Mouse (Mus musculus): ENCODE data around the gene Svopl. TPM values are rescaled to one million over a fixed set of nuclear protein-coding genes. Genes with fewer than 3 reads are reported as not detected.

The Svopl gene
- polyA plus RNA-seq (2014; fragmentation: Nextera tagmentation; extraction: Ambion mirVana) = 0.52 and 1.4 TPM in 2 replicates

DNA sequence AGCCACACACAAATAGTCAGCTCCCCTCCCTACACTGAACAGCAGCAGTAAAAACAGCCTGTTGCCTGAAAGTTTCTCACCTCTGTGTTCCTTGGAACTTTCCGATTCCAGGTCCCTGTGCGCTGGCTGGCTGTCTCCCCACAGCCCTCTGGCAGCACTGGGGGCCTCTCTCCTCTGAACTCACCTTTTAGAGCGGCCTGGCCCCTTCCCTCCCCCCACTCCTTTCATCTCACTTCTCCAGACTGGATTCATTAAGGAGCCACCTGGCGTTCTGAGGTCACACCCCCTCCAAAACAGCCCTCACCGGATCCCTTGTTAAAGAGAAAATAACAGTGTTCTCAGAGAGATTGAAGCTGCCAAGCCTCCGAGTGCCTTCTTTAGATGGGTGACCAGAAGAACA, at the start of gene Svopl:
Gene Svopl (minus strand): TSS at position 159 of the 400 bp plus-strand sequence.
- Histone ChIP-seq H3K4me1 (ENCODE audit: control insufficient read depth, insufficient read depth, low read length) (no peaks in the 10 kb centered on the region), H3K27me3 (ENCODE audit: control insufficient read depth, insufficient read depth, low read length) (no peaks in the 10 kb centered on the region), H3K4me2 (no peak within 1 kb of the TSS), H3K9ac (ENCODE audit: low read length) (no peak within 1 kb of the TSS), H3K9me3 (ENCODE audit: control insufficient read depth, low read length) (no peaks in the 10 kb centered on the region), H3K36me3 (ENCODE audit: control insufficient read depth, insufficient read depth, low read length) (no peaks in the 10 kb centered on the region), H3K27ac (ENCODE audit: low read depth, low read length) (no peak within 1 kb of the TSS), H3K4me3 (ENCODE audit: low read depth, low read length) (no peak within 1 kb of the TSS)
- ATAC-seq (ENCODE audit: low FRiP score) (no peak), DNase-seq (ENCODE audit: low spot score, missing footprints) (no peak)
- WGBS = 32% methylated on average over 6 of the region's 6 CpGs

DNA sequence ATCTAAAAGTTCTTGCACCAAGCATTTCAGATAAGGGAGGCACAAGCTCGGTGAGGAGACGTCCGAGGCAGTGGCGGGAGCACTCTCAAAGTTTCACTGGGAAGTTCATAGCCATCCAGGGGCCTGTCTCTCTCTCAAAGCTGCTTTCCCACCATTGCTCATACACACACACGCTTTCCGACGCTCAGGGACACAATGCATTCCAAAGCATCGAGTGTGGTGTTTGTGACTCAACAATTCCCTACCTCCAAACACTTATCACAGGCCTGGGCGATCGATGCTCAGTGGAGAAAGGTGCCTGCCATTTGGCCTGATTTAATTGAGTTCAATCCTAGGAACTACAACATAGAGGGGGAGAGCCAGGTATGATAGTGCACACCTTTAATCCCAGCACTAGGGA, 47.9 kb upstream of the Svopl start:
- DNase-seq (ENCODE audit: low spot score, missing footprints) (no peak), ATAC-seq (ENCODE audit: low FRiP score) (no peak)
- Histone ChIP-seq H3K4me1 (ENCODE audit: control insufficient read depth, insufficient read depth, low read length) (no peaks in the 10 kb centered on the region), H3K27me3 (ENCODE audit: control insufficient read depth, insufficient read depth, low read length) (no peaks in the 10 kb centered on the region), H3K9me3 (ENCODE audit: control insufficient read depth, low read length) (no peaks in the 10 kb centered on the region), H3K36me3 (ENCODE audit: control insufficient read depth, insufficient read depth, low read length) (no peaks in the 10 kb centered on the region), H3K27ac (ENCODE audit: low read depth, low read length) (no peak overlapping the region), H3K9ac (ENCODE audit: low read length) (no peak overlapping the region), H3K4me3 (ENCODE audit: low read depth, low read length) (no peak overlapping the region), H3K4me2 (no peak overlapping the region)
- WGBS = 94% methylated on average over 10 of the region's 10 CpGs

DNA sequence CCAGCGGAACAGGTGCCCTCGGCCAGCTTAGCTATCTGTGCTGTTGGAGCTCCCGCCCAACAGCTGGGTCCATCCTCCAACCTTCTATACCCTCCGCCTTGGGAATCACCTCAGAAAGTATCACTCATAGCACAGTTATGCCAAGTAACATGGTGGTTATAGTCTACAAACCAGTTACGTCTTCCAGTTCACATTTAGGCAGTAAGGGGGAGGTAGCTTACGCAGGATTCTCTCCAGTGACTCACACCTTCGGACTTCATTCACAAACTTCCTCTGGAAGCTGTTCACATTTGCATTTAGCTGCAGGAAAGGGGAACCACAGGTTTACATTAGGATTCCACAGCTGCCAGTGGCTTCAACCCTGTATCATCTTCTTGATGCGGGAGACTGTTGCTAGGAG, 45.7 kb upstream of the Svopl start:
- no peak overlapping the region for H3K9ac ChIP-seq (ENCODE audit: low read length)
- no peaks in the 10 kb centered on the region for H3K36me3 ChIP-seq (ENCODE audit: control insufficient read depth, insufficient read depth, low read length)
- no peaks in the 10 kb centered on the region for H3K9me3 ChIP-seq (ENCODE audit: control insufficient read depth, low read length)
- WGBS = 94% methylated on average over 8 of the region's 8 CpGs
- H3K4me1 ChIP-seq (ENCODE audit: control insufficient read depth, insufficient read depth, low read length) = no peaks in the 10 kb centered on the region
- ATAC-seq (ENCODE audit: low FRiP score) (no peak), DNase-seq (ENCODE audit: low spot score, missing footprints) (no peak)
- H3K27ac ChIP-seq (ENCODE audit: low read depth, low read length) = no peak overlapping the region
- no peaks in the 10 kb centered on the region for H3K27me3 ChIP-seq (ENCODE audit: control insufficient read depth, insufficient read depth, low read length)
- no peak overlapping the region for H3K4me3 ChIP-seq (ENCODE audit: low read depth, low read length)
- no peak overlapping the region for H3K4me2 ChIP-seq

- DNase-seq (ENCODE audit: low spot score, missing footprints) = no peak
- H3K36me3 ChIP-seq (ENCODE audit: control insufficient read depth, insufficient read depth, low read length) = no peaks in the 10 kb centered on the region
- H3K9ac ChIP-seq (ENCODE audit: low read length) = no peak overlapping the region
- no peak overlapping the region for H3K27ac ChIP-seq (ENCODE audit: low read depth, low read length)
- ATAC-seq (ENCODE audit: low FRiP score) = no peak
- H3K4me1 ChIP-seq (ENCODE audit: control insufficient read depth, insufficient read depth, low read length) = no peaks in the 10 kb centered on the region
- H3K9me3 ChIP-seq (ENCODE audit: control insufficient read depth, low read length) = no peaks in the 10 kb centered on the region
- no peaks in the 10 kb centered on the region for H3K27me3 ChIP-seq (ENCODE audit: control insufficient read depth, insufficient read depth, low read length)
- no peak overlapping the region for H3K4me3 ChIP-seq (ENCODE audit: low read depth, low read length)
- 88% methylated on average over 9 of the region's 9 CpGs for WGBS
- no peak overlapping the region for H3K4me2 ChIP-seq
These were observed 40.6 kb upstream of the Svopl start for GRCm38 (mm10) chr6:38087242-38088026.

- WGBS = 37% methylated on average over 4 of the region's 4 CpGs
These were observed 36.4 kb upstream of the Svopl start for GRCm38 (mm10) chr6:38083204-38083603.

GRCm38 (mm10) chr6:38081727-38082341, 35.0 kb upstream of the Svopl start:
- DNase-seq (ENCODE audit: low spot score, missing footprints) = no peak
- Histone ChIP-seq H3K27me3 (ENCODE audit: control insufficient read depth, insufficient read depth, low read length) (no peaks in the 10 kb centered on the region), H3K9ac (ENCODE audit: low read length) (no peak overlapping the region), H3K27ac (ENCODE audit: low read depth, low read length) (no peak overlapping the region), H3K4me3 (ENCODE audit: low read depth, low read length) (no peak overlapping the region), H3K36me3 (ENCODE audit: control insufficient read depth, insufficient read depth, low read length) (no peaks in the 10 kb centered on the region), H3K4me2 (no peak overlapping the region), H3K9me3 (ENCODE audit: control insufficient read depth, low read length) (no peaks in the 10 kb centered on the region), H3K4me1 (ENCODE audit: control insufficient read depth, insufficient read depth, low read length) (no peaks in the 10 kb centered on the region)
- 63% methylated on average over 11 of the region's 11 CpGs for WGBS
- ATAC-seq (ENCODE audit: low FRiP score) = no peak

More at GRCm38 (mm10) chr6:38083204-38083603, 36.4 kb upstream of the Svopl start:
- no peaks in the 10 kb centered on the region for H3K27me3 ChIP-seq (ENCODE audit: control insufficient read depth, insufficient read depth, low read length)
- H3K4me3 ChIP-seq (ENCODE audit: low read depth, low read length) = no peak overlapping the region
- H3K9ac ChIP-seq (ENCODE audit: low read length) = no peak overlapping the region
- DNase-seq (ENCODE audit: low spot score, missing footprints) (no peak), ATAC-seq (ENCODE audit: low FRiP score) (no peak)
- no peaks in the 10 kb centered on the region for H3K36me3 ChIP-seq (ENCODE audit: control insufficient read depth, insufficient read depth, low read length)
- no peak overlapping the region for H3K4me2 ChIP-seq
- H3K9me3 ChIP-seq (ENCODE audit: control insufficient read depth, low read length) = no peaks in the 10 kb centered on the region
- H3K4me1 ChIP-seq (ENCODE audit: control insufficient read depth, insufficient read depth, low read length) = no peaks in the 10 kb centered on the region
- no peak overlapping the region for H3K27ac ChIP-seq (ENCODE audit: low read depth, low read length)

DNA sequence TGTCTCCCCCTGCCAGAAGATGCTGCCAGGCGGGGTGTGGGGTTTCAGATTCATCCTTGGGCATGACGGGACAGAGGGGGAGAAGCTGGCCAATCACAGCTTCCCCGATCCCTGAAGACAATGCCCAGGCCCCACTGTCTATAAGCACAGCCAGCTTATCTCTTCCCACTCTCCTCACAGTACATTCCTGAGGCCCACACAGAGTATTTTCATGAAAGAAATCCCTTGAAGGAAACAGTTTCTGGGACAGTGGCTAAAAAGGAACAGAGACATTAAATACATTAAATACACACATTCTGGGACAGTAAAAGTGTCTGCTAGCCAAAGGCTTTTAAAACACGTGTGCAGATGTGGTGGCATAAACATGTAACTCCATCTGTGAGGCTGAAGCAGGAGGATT, 33.6 kb upstream of the Svopl start:
- H3K9ac ChIP-seq (ENCODE audit: low read length) = no peak overlapping the region
- DNase-seq (ENCODE audit: low spot score, missing footprints) (no peak), ATAC-seq (ENCODE audit: low FRiP score) (no peak)
- WGBS = 81% methylated on average over 4 of the region's 4 CpGs
- H3K4me2 ChIP-seq = no peak overlapping the region
- no peak overlapping the region for H3K4me3 ChIP-seq (ENCODE audit: low read depth, low read length)
- no peaks in the 10 kb centered on the region for H3K36me3 ChIP-seq (ENCODE audit: control insufficient read depth, insufficient read depth, low read length)
- no peaks in the 10 kb centered on the region for H3K4me1 ChIP-seq (ENCODE audit: control insufficient read depth, insufficient read depth, low read length)
- no peaks in the 10 kb centered on the region for H3K9me3 ChIP-seq (ENCODE audit: control insufficient read depth, low read length)
- no peaks in the 10 kb centered on the region for H3K27me3 ChIP-seq (ENCODE audit: control insufficient read depth, insufficient read depth, low read length)
- H3K27ac ChIP-seq (ENCODE audit: low read depth, low read length) = no peak overlapping the region

- Histone ChIP-seq H3K27ac (ENCODE audit: low read depth, low read length) (no peak overlapping the region), H3K4me1 (ENCODE audit: control insufficient read depth, insufficient read depth, low read length) (no peaks in the 10 kb centered on the region), H3K9ac (ENCODE audit: low read length) (no peak overlapping the region), H3K4me2 (no peak overlapping the region), H3K4me3 (ENCODE audit: low read depth, low read length) (no peak overlapping the region), H3K9me3 (ENCODE audit: control insufficient read depth, low read length) (0 out of 2 replicates have a peak, but pooled peaks cover 3% of the 10 kb centered on the region), H3K27me3 (ENCODE audit: control insufficient read depth, insufficient read depth, low read length) (no peaks in the 10 kb centered on the region), H3K36me3 (ENCODE audit: control insufficient read depth, insufficient read depth, low read length) (no peaks in the 10 kb centered on the region)
- no peak for DNase-seq (ENCODE audit: low spot score, missing footprints)
- no peak for ATAC-seq (ENCODE audit: low FRiP score)
- WGBS = 96% methylated on average over 3 of the region's 3 CpGs
These were observed 26.8 kb upstream of the Svopl start for GRCm38 (mm10) chr6:38073592-38073991.

DNA sequence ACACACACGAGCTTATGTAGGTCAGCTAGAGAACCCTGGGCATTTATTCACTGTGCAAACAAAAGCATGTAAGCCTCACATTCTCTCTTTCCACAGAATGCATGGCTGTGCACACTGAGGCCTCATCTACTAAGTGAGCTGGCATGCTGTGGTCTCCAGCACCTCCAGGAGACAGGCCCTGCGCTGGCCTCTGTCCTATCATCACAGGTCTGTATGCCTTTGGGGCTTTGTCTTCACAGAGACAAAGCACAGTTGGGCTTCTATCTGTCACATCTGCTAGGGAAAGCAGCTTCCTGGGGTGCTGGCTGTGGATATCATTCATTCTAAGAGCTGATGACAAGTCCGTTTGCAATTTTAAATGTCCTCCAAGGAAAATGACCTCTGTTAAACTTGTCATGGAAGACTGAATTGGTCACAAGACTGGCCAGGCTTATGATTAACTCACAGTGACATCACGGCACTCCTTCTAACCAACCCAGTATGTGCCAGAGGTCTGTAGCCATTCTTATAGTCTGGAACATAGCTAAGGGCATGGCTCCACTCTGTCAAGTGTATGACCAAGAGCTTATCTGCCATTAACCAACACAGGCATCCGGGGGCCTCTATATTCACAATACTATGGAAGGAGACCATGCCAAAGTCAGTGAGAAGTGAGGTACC, 25.5 kb upstream of the Svopl start:
- Histone ChIP-seq H3K9ac (ENCODE audit: low read length) (no peak overlapping the region), H3K4me2 (no peak overlapping the region), H3K27ac (ENCODE audit: low read depth, low read length) (no peak overlapping the region), H3K4me3 (ENCODE audit: low read depth, low read length) (no peak overlapping the region), H3K36me3 (ENCODE audit: control insufficient read depth, insufficient read depth, low read length) (no peaks in the 10 kb centered on the region), H3K9me3 (ENCODE audit: control insufficient read depth, low read length) (0 out of 2 replicates have a peak, but pooled peaks cover 3% of the 10 kb centered on the region), H3K27me3 (ENCODE audit: control insufficient read depth, insufficient read depth, low read length) (no peaks in the 10 kb centered on the region), H3K4me1 (ENCODE audit: control insufficient read depth, insufficient read depth, low read length) (no peaks in the 10 kb centered on the region)
- WGBS = 77% methylated on average over 5 of the region's 5 CpGs
- DNase-seq (ENCODE audit: low spot score, missing footprints) = no peak
- ATAC-seq (ENCODE audit: low FRiP score) = no peak

Data from midbrain, embryonic 11.5 days (tissue).